Mouse (Mus musculus) cerebellum, adult 9-11 months (tissue): ENCODE measurements around the gene Ago4.

Experiments
- DNase-seq: peaks from one replicate; pipeline ENCODE4 v3.0.0; 2022

Ago4 gene

DNA sequence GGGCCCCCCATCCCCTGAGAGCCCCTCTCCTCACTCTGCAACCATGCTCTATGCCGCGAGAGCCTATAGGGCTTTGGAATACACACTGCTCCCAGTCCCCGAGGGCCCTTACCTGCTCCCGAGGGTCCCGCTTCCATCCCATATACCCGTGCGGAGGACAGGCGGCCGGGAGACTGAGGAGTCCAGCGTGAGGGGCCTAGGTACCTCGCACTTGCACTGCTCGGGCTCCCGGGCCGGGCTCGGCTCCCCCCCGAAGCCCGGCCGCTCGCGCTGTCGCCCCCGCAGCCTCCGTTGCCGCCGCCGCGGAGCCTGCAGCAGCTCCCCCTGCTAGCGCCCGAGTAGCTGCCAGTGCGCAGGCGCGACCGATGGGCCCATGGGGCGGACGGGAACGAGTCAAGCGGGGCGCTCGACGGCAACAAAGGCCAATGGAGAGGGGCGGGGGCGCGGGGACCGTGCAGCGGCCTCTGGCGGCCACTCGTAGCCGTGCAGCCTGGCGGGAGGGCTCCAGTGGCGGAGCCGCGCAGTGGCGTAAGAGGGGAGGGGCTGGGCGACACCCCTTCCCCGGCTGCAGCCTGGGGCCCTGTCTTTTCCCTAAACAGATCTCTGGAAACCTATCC, 64.9 kb downstream of the Ago4 start, which contains the start of gene Ago1:
Gene Ago1, minus strand, starts transcription at position 299 of the 617 bp plus-strand sequence.
- DNase-seq = peak; percentile 96

DNA sequence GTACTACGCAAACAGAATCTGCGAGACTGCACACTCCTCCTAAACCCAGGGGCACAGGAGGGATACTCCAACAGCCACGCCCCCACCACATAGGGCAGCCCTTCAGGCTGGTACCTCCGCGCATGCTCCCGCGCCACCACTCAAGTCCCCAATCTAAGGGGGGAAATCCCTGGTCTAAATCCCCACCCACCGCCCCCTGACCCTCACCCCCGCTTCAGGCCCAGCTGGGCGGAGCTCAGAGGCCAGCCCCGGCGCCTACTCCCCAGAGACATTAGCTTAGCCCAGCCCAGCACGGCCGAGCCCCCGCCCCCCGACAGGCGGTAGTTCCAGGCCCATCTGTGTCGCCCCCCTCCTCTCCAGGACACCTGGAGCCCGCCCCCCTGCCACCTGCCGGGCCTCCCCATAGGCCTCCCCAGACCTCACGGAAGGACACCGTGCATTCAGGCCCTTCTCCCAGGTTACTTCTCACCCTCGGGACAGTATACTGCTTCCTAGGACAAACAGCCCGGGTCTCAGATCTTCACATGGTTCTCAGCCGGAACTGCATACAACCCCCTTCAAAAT, 65.5 kb downstream of the Ago4 start:
- peak; percentile 68 for DNase-seq

DNA sequence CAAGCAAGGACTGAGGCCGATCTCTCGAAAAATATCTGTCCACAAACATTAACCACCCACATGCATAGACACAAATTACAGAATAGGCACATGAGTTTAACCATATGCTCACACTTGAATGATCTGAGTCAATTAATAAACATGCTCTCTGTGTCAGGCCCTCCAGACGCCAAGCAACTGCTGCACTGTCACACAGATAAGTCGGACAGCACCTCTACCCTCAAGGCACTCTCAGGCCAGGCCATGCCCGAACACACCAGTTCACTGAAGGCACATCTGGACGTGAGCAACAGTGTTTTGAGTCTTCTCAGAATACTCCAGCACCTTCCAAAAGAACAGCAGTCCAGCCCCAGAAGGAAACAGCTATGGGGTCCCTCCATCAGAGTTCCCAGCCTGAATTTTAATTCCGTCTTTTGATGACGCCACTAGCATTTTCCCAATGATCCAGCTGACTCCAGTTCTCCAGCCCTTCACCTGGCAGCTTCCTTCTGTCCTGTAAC, 67.0 kb downstream of the Ago4 start:
- no peak for DNase-seq

DNA sequence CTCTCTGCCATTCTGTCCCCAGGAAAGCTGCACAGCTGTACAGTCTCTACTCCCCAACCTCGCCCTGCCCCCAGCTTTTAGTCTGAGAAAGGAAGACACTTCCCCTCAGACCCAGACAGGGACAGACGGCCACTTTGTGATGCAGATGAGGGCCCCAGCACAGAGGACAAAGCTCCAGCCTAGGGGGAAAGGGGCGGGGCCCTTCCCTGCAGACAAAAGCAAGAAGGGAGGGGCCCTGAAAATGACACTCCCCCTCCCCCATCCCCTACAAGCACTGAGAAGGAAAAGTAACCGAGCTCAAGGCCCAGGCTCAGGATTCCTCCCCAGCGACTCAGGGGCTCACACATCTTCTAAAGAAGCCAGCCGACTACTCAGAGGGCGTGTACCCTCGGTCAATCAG, 67.4 kb downstream of the Ago4 start:
- DNase-seq = peak; percentile 39

DNA sequence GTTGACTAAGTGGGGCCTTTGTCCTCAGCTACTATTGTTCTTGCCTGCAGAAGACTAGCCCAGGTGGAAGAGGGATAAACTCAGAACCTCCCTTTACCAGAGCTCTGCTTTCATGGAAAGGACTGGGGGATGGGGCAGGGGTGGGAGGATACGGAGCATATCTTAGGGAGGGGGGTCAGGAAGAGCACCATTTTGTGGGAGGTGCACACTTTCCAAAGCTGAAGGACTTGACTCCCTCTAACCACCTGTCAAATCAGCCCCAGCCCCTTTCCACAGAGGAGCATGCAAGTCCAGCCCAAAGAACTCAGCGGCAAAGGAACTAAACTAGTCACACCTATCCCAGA, 68.4 kb downstream of the Ago4 start:
- DNase-seq = no peak

- DNase-seq = no peak
These were observed 68.9 kb downstream of the Ago4 start for GRCm38 (mm10) chr4:126464189-126464891.

- DNase-seq = no peak
These were observed 77.8 kb downstream of the Ago4 start for GRCm38 (mm10) chr4:126455441-126455840.

- no peak for DNase-seq
These were observed 78.6 kb downstream of the Ago4 start for GRCm38 (mm10) chr4:126454547-126455254.

- DNase-seq = no peak
These were observed 83.0 kb downstream of the Ago4 start for GRCm38 (mm10) chr4:126450268-126450667.

GRCm38 (mm10) chr4:126447126-126447525, 86.1 kb downstream of the Ago4 start:
- no peak for DNase-seq

- DNase-seq = no peak
These were observed 88.7 kb downstream of the Ago4 start for GRCm38 (mm10) chr4:126444528-126444927.
